Mouse (Mus musculus): ENCODE data around the gene Smap2. TPM values are rescaled to one million over a fixed set of nuclear protein-coding genes. Genes with fewer than 3 reads are reported as not detected.

Gene Smap2
- total and polyA plus RNA-seq, 2 experiments, result 13.7 to 19.2 TPM

- no peak overlapping the region for H3K27ac ChIP-seq (replicated peaks; ENCODE audit: insufficient read depth, low read depth, low read length)
- WGBS, result 91% methylated on average over 8 of the region's 8 CpGs
- no peak overlapping the region for H3K4me3 ChIP-seq (ENCODE audit: insufficient read depth, low read depth, low read length)
- no peak for TF ChIP-seq CTCF (IDR thresholded peaks at IDR 0.05; ENCODE audit: low read depth, low read length)
- no peak for TF ChIP-seq POLR2A (IDR thresholded peaks at IDR 0.05; ENCODE audit: extremely low read depth, insufficient read depth, low read length)
- H3K4me1 ChIP-seq (ENCODE audit: control insufficient read depth, insufficient read depth, low read length), result peaks cover 17% of the 10 kb centered on the region
- H3K79me2 ChIP-seq (ENCODE audit: control insufficient read depth, insufficient read depth, low read length), result no peaks in the 10 kb centered on the region
- DNase-seq (ENCODE audit: extremely low read depth, low read depth, low spot score), result no peak
- H3K27me3 ChIP-seq (ENCODE audit: control insufficient read depth, insufficient read depth, low read length), result no peaks in the 10 kb centered on the region
- peaks cover 19% of the 10 kb centered on the region; the same call in 1 of the 2 replicates for H3K36me3 ChIP-seq (ENCODE audit: control insufficient read depth, insufficient read depth, low read length)
- H3K9ac ChIP-seq (ENCODE audit: low read depth, low read length), result no peak overlapping the region
Observed at GRCm38 (mm10) chr4:120971842-120972241, 45.2 kb downstream of the Smap2 start.

DNA sequence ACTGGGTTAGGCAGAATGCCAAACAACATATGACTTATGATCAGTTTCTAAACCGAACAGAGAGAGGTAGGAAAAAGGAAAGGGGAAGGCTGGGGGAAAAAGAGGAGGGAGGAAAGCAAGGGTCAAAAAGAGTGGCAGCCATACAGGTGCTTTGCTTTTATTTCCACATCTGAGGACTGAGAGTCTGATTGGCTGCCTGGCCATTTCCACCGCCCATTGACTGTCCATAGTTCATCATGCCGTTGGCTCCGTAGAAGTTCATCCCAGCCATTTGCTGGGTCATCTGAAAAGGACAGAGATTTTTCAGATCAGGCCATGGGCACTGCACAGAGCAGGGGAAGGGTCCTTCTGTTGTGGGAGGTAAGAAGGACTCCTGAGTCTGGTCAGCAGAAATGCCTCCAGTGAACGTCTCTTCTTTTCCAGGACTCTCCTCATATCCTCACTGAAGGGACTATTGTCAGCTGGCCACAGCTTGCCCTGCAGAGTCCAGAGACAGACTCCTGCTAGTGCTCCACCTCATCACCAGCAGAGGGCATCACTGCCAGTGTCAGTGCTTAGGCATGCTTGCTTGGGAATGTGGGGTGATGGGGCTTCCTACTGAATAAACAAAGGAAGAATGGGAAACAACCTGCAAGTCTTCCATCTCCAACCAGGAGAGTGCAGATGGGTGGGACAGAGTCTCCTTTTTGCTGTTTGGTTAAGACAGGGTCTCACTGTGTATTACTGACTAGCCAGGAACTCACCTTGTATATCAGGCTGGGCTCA lies 47.5 kb downstream of the Smap2 start:
- TF ChIP-seq POLR2A (IDR thresholded peaks at IDR 0.05; ENCODE audit: extremely low read depth, insufficient read depth, low read length) (no peak), CTCF (IDR thresholded peaks at IDR 0.05; ENCODE audit: low read depth, low read length) (peak; percentile 88)
- WGBS, result 20% methylated on average over 5 of the region's 5 CpGs
- Histone ChIP-seq H3K27me3 (ENCODE audit: control insufficient read depth, insufficient read depth, low read length) (no peaks in the 10 kb centered on the region), H3K9ac (ENCODE audit: low read depth, low read length) (no peak overlapping the region), H3K79me2 (ENCODE audit: control insufficient read depth, insufficient read depth, low read length) (no peaks in the 10 kb centered on the region), H3K36me3 (ENCODE audit: control insufficient read depth, insufficient read depth, low read length) (peaks cover 19% of the 10 kb centered on the region; the same call in 1 of the 2 replicates), H3K4me3 (ENCODE audit: insufficient read depth, low read depth, low read length) (no peak overlapping the region), H3K27ac (replicated peaks; ENCODE audit: insufficient read depth, low read depth, low read length) (0 out of 2 replicates have a peak overlapping the region, but pooled peaks have one; percentile 15), H3K4me1 (ENCODE audit: control insufficient read depth, insufficient read depth, low read length) (peaks cover 6% of the 10 kb centered on the region)
- peak; percentile 80 for DNase-seq (ENCODE audit: extremely low read depth, low read depth, low spot score)

DNA sequence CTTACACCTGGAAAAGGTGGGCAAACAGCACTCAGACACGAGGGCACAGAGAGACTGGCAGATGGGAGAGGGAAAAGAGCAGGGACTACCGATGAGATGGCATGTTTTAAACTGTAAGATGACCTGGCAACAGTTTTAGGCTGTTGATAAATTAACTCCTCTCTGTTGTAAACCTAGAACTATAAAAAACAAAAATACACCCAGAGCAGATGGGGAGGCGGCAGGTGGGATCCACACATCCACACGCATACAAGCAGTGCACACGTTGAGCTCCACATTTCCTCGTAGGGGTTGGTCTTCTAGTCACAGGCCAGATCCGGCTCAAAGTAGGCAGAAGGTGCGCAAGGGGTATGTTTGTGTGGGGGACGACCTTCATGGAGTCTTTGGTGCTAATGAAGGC lies 48.6 kb downstream of the Smap2 start:
- Histone ChIP-seq H3K79me2 (ENCODE audit: control insufficient read depth, insufficient read depth, low read length) (no peaks in the 10 kb centered on the region), H3K4me3 (ENCODE audit: insufficient read depth, low read depth, low read length) (no peak overlapping the region), H3K36me3 (ENCODE audit: control insufficient read depth, insufficient read depth, low read length) (peaks cover 17% of the 10 kb centered on the region; the same call in 1 of the 2 replicates), H3K27ac (replicated peaks; ENCODE audit: insufficient read depth, low read depth, low read length) (no peak overlapping the region), H3K4me1 (ENCODE audit: control insufficient read depth, insufficient read depth, low read length) (no peaks in the 10 kb centered on the region), H3K9ac (ENCODE audit: low read depth, low read length) (no peak overlapping the region), H3K27me3 (ENCODE audit: control insufficient read depth, insufficient read depth, low read length) (no peaks in the 10 kb centered on the region)
- TF ChIP-seq POLR2A (IDR thresholded peaks at IDR 0.05; ENCODE audit: extremely low read depth, insufficient read depth, low read length) (no peak), CTCF (IDR thresholded peaks at IDR 0.05; ENCODE audit: low read depth, low read length) (no peak)
- 95% methylated on average over 9 of the region's 9 CpGs for WGBS
- no peak for DNase-seq (ENCODE audit: extremely low read depth, low read depth, low spot score)

- 93% methylated on average over 1 of the region's 1 CpGs for WGBS
- Histone ChIP-seq H3K9ac (ENCODE audit: low read depth, low read length) (no peak overlapping the region), H3K36me3 (ENCODE audit: control insufficient read depth, insufficient read depth, low read length) (no peaks in the 10 kb centered on the region), H3K79me2 (ENCODE audit: control insufficient read depth, insufficient read depth, low read length) (no peaks in the 10 kb centered on the region), H3K27me3 (ENCODE audit: control insufficient read depth, insufficient read depth, low read length) (no peaks in the 10 kb centered on the region), H3K4me3 (ENCODE audit: insufficient read depth, low read depth, low read length) (no peak overlapping the region), H3K4me1 (ENCODE audit: control insufficient read depth, insufficient read depth, low read length) (peaks cover 7% of the 10 kb centered on the region), H3K27ac (replicated peaks; ENCODE audit: insufficient read depth, low read depth, low read length) (no peak overlapping the region)
- DNase-seq (ENCODE audit: extremely low read depth, low read depth, low spot score), result no peak
- TF ChIP-seq CTCF (IDR thresholded peaks at IDR 0.05; ENCODE audit: low read depth, low read length) (no peak), POLR2A (IDR thresholded peaks at IDR 0.05; ENCODE audit: extremely low read depth, insufficient read depth, low read length) (no peak)
Observed at GRCm38 (mm10) chr4:120955586-120955985, 61.5 kb downstream of the Smap2 start.

DNA sequence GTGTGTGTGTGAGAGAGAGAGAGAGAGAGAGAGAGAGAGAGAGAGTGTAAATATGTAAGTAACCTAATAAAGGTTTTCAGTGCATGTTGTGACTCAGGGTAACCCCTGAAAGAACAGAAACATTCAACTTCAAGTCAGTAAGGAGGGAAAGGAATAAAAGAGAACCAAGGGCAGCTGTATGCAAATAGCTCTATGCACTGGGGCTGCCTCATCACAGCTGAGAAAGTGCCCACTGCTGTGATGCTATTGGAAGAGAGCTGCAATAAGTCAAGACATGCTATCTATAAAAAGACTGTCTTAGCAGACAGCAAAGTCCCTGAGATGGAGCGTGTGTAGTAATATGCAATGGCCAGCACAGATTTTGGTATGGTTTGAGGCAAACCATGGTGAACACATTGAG lies 63.4 kb downstream of the Smap2 start:
- TF ChIP-seq POLR2A (IDR thresholded peaks at IDR 0.05; ENCODE audit: extremely low read depth, insufficient read depth, low read length), result no peak
- TF ChIP-seq CTCF (IDR thresholded peaks at IDR 0.05; ENCODE audit: low read depth, low read length), result no peak
- Histone ChIP-seq H3K4me3 (ENCODE audit: insufficient read depth, low read depth, low read length) (no peak overlapping the region), H3K9ac (ENCODE audit: low read depth, low read length) (no peak overlapping the region), H3K4me1 (ENCODE audit: control insufficient read depth, insufficient read depth, low read length) (peaks cover 5% of the 10 kb centered on the region), H3K36me3 (ENCODE audit: control insufficient read depth, insufficient read depth, low read length) (no peaks in the 10 kb centered on the region), H3K27ac (replicated peaks; ENCODE audit: insufficient read depth, low read depth, low read length) (no peak overlapping the region), H3K79me2 (ENCODE audit: control insufficient read depth, insufficient read depth, low read length) (no peaks in the 10 kb centered on the region; the same call in 1 of the 2 replicates), H3K27me3 (ENCODE audit: control insufficient read depth, insufficient read depth, low read length) (no peaks in the 10 kb centered on the region)
- 74% methylated on average over 1 of the region's 1 CpGs for WGBS
- DNase-seq (ENCODE audit: extremely low read depth, low read depth, low spot score), result no peak

DNA sequence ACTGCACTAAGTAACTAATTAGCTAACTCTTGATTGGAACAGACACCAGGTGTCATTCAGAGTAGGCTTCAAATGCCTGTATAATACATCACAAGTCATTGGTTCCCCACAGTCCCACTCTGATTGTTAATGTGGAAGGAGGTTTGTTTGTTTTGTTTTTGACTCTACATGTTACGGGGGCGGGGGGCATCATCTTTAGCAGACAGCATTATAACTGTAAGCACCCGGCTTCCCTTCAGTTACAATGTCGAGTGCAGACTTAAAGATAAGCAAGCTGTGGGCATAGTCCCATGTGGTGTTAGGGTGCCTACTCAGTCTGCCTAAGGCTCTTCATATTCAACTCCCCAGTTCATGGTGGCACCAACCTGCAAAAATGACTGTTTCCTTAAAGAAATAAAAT lies 64.0 kb downstream of the Smap2 start:
- no peak overlapping the region for H3K27ac ChIP-seq (replicated peaks; ENCODE audit: insufficient read depth, low read depth, low read length)
- TF ChIP-seq POLR2A (IDR thresholded peaks at IDR 0.05; ENCODE audit: extremely low read depth, insufficient read depth, low read length), result no peak
- no peak for TF ChIP-seq CTCF (IDR thresholded peaks at IDR 0.05; ENCODE audit: low read depth, low read length)
- peaks cover 5% of the 10 kb centered on the region for H3K4me1 ChIP-seq (ENCODE audit: control insufficient read depth, insufficient read depth, low read length)
- no peak overlapping the region for H3K4me3 ChIP-seq (ENCODE audit: insufficient read depth, low read depth, low read length)
- H3K9ac ChIP-seq (ENCODE audit: low read depth, low read length), result no peak overlapping the region
- no peaks in the 10 kb centered on the region for H3K36me3 ChIP-seq (ENCODE audit: control insufficient read depth, insufficient read depth, low read length)
- no peak for DNase-seq (ENCODE audit: extremely low read depth, low read depth, low spot score)
- H3K79me2 ChIP-seq (ENCODE audit: control insufficient read depth, insufficient read depth, low read length), result no peaks in the 10 kb centered on the region; the same call in 1 of the 2 replicates
- no peaks in the 10 kb centered on the region for H3K27me3 ChIP-seq (ENCODE audit: control insufficient read depth, insufficient read depth, low read length)
- WGBS, result 86% methylated on average over 4 of the region's 4 CpGs

All from liver, adult 2 months (tissue).